Mouse (Mus musculus) erythroid progenitor cell, adult 5-6 weeks (primary cell): Measurements from ENCODE around the gene Fbxl3. TPM values are rescaled to one million over a fixed set of nuclear protein-coding genes. Genes with fewer than 3 reads are reported as not detected.

Source experiments
- ATAC-seq: replicated peaks from 2 replicates; pipeline ENCODE4 v1.8.0; 2016; ENCODE audit warnings: moderate number of reproducible peaks, mild to moderate bottlenecking, moderate TSS enrichment, inconsistent platforms; ENCODE audit not compliant: poor library complexity, low FRiP score, severe bottlenecking
- total RNA-seq, 2 experiments: library from RNA; stranded (forward) in 1 of 2; stranded (reverse) in 1 of 2; fragments of 150-400 nt in 1 of 2; fragments of 186-747, 209-891 nt in 1 of 2; gene quantifications; 2 replicates each; pipeline versions ENCODE4 v1.2.3 to v1.2.4; 2015 to 2017; ENCODE audit warnings: low replicate concordance in 2 of 2

Gene Fbxl3
- total RNA-seq, 2 experiments from 2014 or later = 36.9 to 103 TPM

GRCm38 (mm10) chr14:103051159-103051769, 48.1 kb downstream of the Fbxl3 start:
- peak; percentile 91 for ATAC-seq

- no peak for ATAC-seq
These were observed 50.9 kb downstream of the Fbxl3 start for GRCm38 (mm10) chr14:103048292-103049086.

GRCm38 (mm10) chr14:103046677-103047076, 52.7 kb downstream of the Fbxl3 start, which contains the start of gene Acod1:
Gene Acod1, plus strand, starts transcription at chr14:103046977.
- ATAC-seq = no peak

GRCm38 (mm10) chr14:103037016-103037415, 62.4 kb downstream of the Fbxl3 start:
- ATAC-seq = no peak

GRCm38 (mm10) chr14:103034076-103034475, 65.3 kb downstream of the Fbxl3 start:
- no peak for ATAC-seq

- no peak for ATAC-seq
These were observed 66.0 kb downstream of the Fbxl3 start for GRCm38 (mm10) chr14:103033271-103033823.

Other genes starting within 250 kb of the Fbxl3 start
- gene Kctd12, start 116.9 kb downstream of the Fbxl3 start, total RNA-seq (2015; ENCODE audit: low replicate concordance) = 62.3 and 67.9 TPM in 2 replicates
- gene Kctd12, start 116.9 kb downstream of the Fbxl3 start, total RNA-seq (2017; ENCODE audit: low replicate concordance) = 19.2 and 20.5 TPM in 2 replicates
- 0.84 TPM in 1 of 2 replicates, not detected in the other for gene Acod1, start 52.6 kb downstream of the Fbxl3 start, total RNA-seq (2015; ENCODE audit: low replicate concordance)
- gene Acod1, start 52.6 kb downstream of the Fbxl3 start, total RNA-seq (2017; ENCODE audit: low replicate concordance) = 0.26 TPM in 1 of 2 replicates, not detected in the other
- 14.4 and 17.6 TPM in 2 replicates for gene Cln5, start 29.4 kb downstream of the Fbxl3 start, total RNA-seq (2015; ENCODE audit: low replicate concordance)
- 8.9 and 11.4 TPM in 2 replicates for gene Cln5, start 29.4 kb downstream of the Fbxl3 start, total RNA-seq (2017; ENCODE audit: low replicate concordance)
- gene Mycbp2, start 247.2 kb upstream of the Fbxl3 start, total RNA-seq (2015; ENCODE audit: low replicate concordance) = 17.3 and 26.0 TPM in 2 replicates
- gene Mycbp2, start 247.2 kb upstream of the Fbxl3 start, total RNA-seq (2017; ENCODE audit: low replicate concordance) = 14.5 and 14.9 TPM in 2 replicates